Comparison of ENCODE assay signal across 1 mouse cellular context in the genomic region with DNA sequence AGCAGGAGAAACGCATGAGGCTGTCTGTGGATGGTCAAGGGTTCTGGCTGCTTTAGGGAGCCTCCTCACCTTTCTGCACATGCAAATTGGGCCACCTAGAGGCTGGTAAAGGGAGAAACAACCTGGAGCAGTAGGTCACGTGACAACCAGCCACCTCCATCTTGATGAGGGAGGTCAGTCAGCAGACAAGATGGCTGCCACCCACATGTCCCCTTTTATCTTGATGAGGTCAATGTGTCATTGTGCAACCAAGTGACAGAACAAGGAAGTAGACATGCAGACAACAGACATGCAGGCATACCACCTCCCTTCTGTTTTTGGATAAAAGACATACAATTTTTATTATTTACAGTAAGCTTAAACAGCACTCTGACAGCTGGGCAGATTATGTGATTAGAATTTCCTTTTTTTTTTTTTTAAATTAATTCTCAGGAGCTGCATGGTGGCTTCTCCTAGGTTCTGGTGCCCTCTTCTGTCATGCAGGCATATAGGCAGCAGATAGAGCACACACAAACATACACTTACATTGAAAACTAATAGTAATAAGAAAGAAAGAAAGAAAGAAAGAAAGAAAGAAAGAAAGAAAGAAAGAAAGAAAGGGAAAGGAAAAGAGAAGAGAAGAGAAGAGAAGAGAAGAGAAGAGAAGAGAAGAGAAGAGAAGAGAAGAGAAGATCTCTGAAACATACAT.
TF ChIP-seq lines count a peak whose summit lies in the region.

No protein-coding gene starts in this region.

TF ChIP-seq in CH12.LX, 34 proteins besides CTCF, POLR2A, EP300 and RAD21 (continued from another document):
- no peak for TF ChIP-seq JUND (conservative IDR thresholded peaks at IDR 0.05; ENCODE audit: low read depth, low read length)
- no peak for TF ChIP-seq RCOR1 (conservative IDR thresholded peaks at IDR 0.05; ENCODE audit: low read depth, low read length)
- no peak for TF ChIP-seq TCF12 (IDR thresholded peaks at IDR 0.05; ENCODE audit: low read depth, low read length)
TF ChIP-seq in CH12.LX: peak in this region for 6.
